Mouse (Mus musculus): ENCODE data around the gene Alox12b. TPM values are rescaled to one million over a fixed set of nuclear protein-coding genes. Genes with fewer than 3 reads are reported as not detected.

The Alox12b gene
- polyA plus RNA-seq, 1 experiment from 2014 or later = not detected

GRCm38 (mm10) chr11:69133566-69133922, 23.2 kb upstream of the Alox12b start:
- WGBS (ENCODE audit: missing documents) = 76% methylated on average over 5 of the region's 5 CpGs
- H3K4me3 ChIP-seq (ENCODE audit: inconsistent target) = no peak overlapping the region

GRCm38 (mm10) chr11:69133923-69134621, 22.7 kb upstream of the Alox12b start:
- 17% methylated on average over 34 of the region's 34 CpGs for WGBS (ENCODE audit: missing documents)

More at GRCm38 (mm10) chr11:69133566-69133922, 23.2 kb upstream of the Alox12b start:
- Histone ChIP-seq H3K79me2 (ENCODE audit: inconsistent target) (no peaks in the 10 kb centered on the region), H3K27ac (no peak overlapping the region), H3K36me3 (ENCODE audit: inconsistent target) (no peaks in the 10 kb centered on the region)

GRCm38 (mm10) chr11:69134622-69134968, 22.2 kb upstream of the Alox12b start:
- Histone ChIP-seq H3K79me2 (ENCODE audit: inconsistent target) (no peaks in the 10 kb centered on the region), H3K4me3 (ENCODE audit: inconsistent target) (no peak overlapping the region), H3K36me3 (ENCODE audit: inconsistent target) (no peaks in the 10 kb centered on the region), H3K27ac (no peak overlapping the region)
- 70% methylated on average over 8 of the region's 8 CpGs for WGBS (ENCODE audit: missing documents)

More at GRCm38 (mm10) chr11:69133923-69134621, 22.7 kb upstream of the Alox12b start:
- Histone ChIP-seq H3K36me3 (ENCODE audit: inconsistent target) (no peaks in the 10 kb centered on the region), H3K27ac (no peak overlapping the region), H3K4me3 (ENCODE audit: inconsistent target) (no peak overlapping the region), H3K79me2 (ENCODE audit: inconsistent target) (no peaks in the 10 kb centered on the region)

DNA sequence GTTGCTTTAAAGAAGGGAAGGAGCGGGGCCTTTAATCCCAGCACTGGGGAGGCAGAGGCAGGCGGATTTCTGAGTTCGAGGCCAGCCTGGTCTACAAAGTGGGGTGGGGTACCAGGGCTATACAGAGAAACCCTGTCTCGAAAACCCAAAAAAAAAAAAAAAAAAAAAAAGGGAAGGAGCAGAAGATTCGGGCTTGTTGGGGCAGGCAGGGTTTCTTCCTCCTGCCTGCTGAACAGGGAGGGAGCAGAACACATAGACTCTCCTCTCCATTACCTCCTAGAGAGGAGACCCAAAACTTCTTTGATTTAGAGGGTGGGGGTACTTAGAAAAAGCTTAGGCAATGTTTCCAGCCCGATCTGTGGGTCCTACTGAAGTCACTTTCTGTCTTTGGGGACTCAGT, 21.4 kb upstream of the Alox12b start:
- H3K27ac ChIP-seq = no peak overlapping the region
- no peaks in the 10 kb centered on the region for H3K36me3 ChIP-seq (ENCODE audit: inconsistent target)
- no peak overlapping the region for H3K4me3 ChIP-seq (ENCODE audit: inconsistent target)
- no peaks in the 10 kb centered on the region for H3K79me2 ChIP-seq (ENCODE audit: inconsistent target)
- 68% methylated on average over 6 of the region's 6 CpGs for WGBS (ENCODE audit: missing documents)

GRCm38 (mm10) chr11:69147546-69147945, 9.2 kb upstream of the Alox12b start:
- Histone ChIP-seq H3K36me3 (ENCODE audit: inconsistent target) (no peaks in the 10 kb centered on the region), H3K79me2 (ENCODE audit: inconsistent target) (no peaks in the 10 kb centered on the region), H3K27ac (no peak overlapping the region), H3K4me3 (ENCODE audit: inconsistent target) (no peak overlapping the region)
- WGBS (ENCODE audit: missing documents) = 87% methylated on average over 7 of the region's 7 CpGs

- H3K4me3 ChIP-seq (ENCODE audit: inconsistent target) = no peak overlapping the region
- H3K27ac ChIP-seq = no peak overlapping the region
- no peaks in the 10 kb centered on the region for H3K36me3 ChIP-seq (ENCODE audit: inconsistent target)
- no peaks in the 10 kb centered on the region for H3K79me2 ChIP-seq (ENCODE audit: inconsistent target)
- WGBS (ENCODE audit: missing documents) = 85% methylated on average over 5 of the region's 5 CpGs
Observed at GRCm38 (mm10) chr11:69148451-69148960, 8.3 kb upstream of the Alox12b start.

- WGBS (ENCODE audit: missing documents) = 80% methylated on average over 6 of the region's 6 CpGs
- Histone ChIP-seq H3K36me3 (ENCODE audit: inconsistent target) (no peaks in the 10 kb centered on the region), H3K4me3 (ENCODE audit: inconsistent target) (no peak overlapping the region), H3K27ac (no peak overlapping the region), H3K79me2 (ENCODE audit: inconsistent target) (no peaks in the 10 kb centered on the region)
Observed at GRCm38 (mm10) chr11:69149728-69150127, 7.1 kb upstream of the Alox12b start.

GRCm38 (mm10) chr11:69150444-69150843, 6.3 kb upstream of the Alox12b start:
- WGBS (ENCODE audit: missing documents) = 10% methylated on average over 7 of the region's 7 CpGs
- no peak overlapping the region for H3K4me3 ChIP-seq (ENCODE audit: inconsistent target)

DNA sequence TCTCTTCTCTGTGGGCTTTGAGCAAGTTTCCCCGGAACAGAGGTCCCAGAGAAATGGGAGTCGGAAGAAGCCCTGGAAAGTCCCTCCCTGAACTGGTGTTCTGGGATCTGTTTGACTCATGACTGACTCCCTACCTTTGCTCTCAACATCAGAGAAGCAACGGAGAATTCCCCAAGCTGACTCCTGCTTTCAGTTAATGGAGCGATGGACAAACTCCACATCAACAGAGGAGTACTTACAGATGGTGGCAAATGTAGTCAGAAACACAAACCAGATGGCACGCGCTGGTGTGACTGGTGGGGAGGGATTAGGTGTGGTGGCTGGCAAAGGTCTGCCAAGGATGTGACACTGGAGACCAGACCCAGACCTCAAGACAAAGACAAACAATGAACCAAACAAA, 5.8 kb upstream of the Alox12b start:
- Histone ChIP-seq H3K4me3 (ENCODE audit: inconsistent target) (no peak overlapping the region), H3K36me3 (ENCODE audit: inconsistent target) (no peaks in the 10 kb centered on the region), H3K79me2 (ENCODE audit: inconsistent target) (no peaks in the 10 kb centered on the region), H3K27ac (no peak overlapping the region)
- WGBS (ENCODE audit: missing documents) = 80% methylated on average over 6 of the region's 6 CpGs

More at GRCm38 (mm10) chr11:69150444-69150843, 6.3 kb upstream of the Alox12b start:
- H3K36me3 ChIP-seq (ENCODE audit: inconsistent target) = no peaks in the 10 kb centered on the region
- H3K79me2 ChIP-seq (ENCODE audit: inconsistent target) = no peaks in the 10 kb centered on the region
- H3K27ac ChIP-seq = no peak overlapping the region

DNA sequence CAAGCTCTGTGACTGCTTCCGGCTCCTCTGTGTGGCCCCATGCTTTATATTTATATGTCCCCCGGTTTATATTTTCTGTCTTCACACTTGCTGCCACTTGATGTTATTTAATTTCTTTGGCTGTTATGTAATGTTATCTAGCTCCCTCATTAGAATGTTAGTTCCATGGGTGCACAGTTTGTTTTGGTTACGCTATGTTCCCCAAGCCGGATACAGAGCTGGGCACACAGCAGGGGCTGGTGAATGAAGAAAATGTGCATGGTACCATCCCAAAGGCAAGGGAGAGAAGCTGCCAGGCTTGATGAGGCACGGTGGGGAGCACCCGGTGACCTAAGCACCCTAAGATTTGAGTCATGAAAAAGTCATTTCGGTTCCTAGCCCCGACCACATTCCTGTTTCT, 3.0 kb upstream of the Alox12b start:
- Histone ChIP-seq H3K79me2 (ENCODE audit: inconsistent target) (no peaks in the 10 kb centered on the region), H3K4me3 (ENCODE audit: inconsistent target) (no peak overlapping the region), H3K36me3 (ENCODE audit: inconsistent target) (no peaks in the 10 kb centered on the region), H3K27ac (no peak overlapping the region)
- WGBS (ENCODE audit: missing documents) = 81% methylated on average over 8 of the region's 8 CpGs

- WGBS (ENCODE audit: missing documents) = 29% methylated on average over 1 of the region's 1 CpGs
- no peak overlapping the region for H3K4me3 ChIP-seq (ENCODE audit: inconsistent target)
- no peaks in the 10 kb centered on the region for H3K36me3 ChIP-seq (ENCODE audit: inconsistent target)
- H3K27ac ChIP-seq = no peak overlapping the region
- H3K79me2 ChIP-seq (ENCODE audit: inconsistent target) = no peaks in the 10 kb centered on the region
Observed at GRCm38 (mm10) chr11:69155351-69155750, 1.4 kb upstream of the Alox12b start.

DNA sequence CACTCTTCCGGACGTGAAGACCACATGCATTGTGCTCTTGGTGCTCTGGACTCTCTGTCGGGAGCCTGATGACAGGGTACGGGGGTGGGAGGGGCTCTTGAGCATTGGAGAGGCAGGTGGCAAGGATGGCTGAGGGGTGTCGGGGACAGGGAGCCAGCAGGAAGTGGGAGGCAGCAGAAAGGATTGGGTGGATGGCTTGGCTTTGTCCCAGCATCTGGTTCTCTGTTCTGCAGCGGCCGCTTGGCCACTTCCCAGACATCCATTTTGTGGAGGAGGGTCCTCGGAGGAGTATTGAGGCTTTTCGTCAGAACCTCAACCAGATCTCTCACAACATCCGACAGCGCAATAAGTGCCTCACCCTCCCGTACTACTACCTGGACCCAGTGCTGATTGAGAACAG, 12.5 kb downstream of the Alox12b start:
- 89% methylated on average over 12 of the region's 12 CpGs for WGBS (ENCODE audit: missing documents)
- no peaks in the 10 kb centered on the region for H3K79me2 ChIP-seq (ENCODE audit: inconsistent target)
- no peaks in the 10 kb centered on the region for H3K36me3 ChIP-seq (ENCODE audit: inconsistent target)
- no peak overlapping the region for H3K27ac ChIP-seq
- no peak overlapping the region for H3K4me3 ChIP-seq (ENCODE audit: inconsistent target)

DNA sequence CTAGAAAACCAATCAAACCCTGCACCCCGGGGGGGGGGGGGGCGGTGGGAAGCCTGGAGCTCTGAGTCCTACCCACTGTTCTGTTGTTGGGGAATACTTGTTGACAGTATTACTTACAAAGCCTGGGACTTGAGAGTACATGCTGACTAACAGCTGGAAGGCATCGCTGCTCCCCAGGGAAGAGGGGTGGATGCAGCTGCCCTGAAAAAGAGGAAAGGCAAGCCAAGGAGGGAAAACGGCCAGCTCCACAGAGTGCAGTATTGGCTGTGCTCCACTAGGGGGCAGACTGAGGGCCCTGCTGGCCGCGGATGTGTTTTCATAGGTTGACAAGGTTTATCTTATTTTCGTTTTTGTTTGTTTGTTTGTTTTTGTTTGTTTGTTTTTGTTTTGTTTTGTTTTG, 14.8 kb downstream of the Alox12b start:
- 35% methylated on average over 7 of the region's 7 CpGs for WGBS (ENCODE audit: missing documents)
- Histone ChIP-seq H3K27ac (no peak overlapping the region), H3K36me3 (ENCODE audit: inconsistent target) (no peaks in the 10 kb centered on the region), H3K79me2 (ENCODE audit: inconsistent target) (no peaks in the 10 kb centered on the region), H3K4me3 (ENCODE audit: inconsistent target) (no peak overlapping the region)

DNA sequence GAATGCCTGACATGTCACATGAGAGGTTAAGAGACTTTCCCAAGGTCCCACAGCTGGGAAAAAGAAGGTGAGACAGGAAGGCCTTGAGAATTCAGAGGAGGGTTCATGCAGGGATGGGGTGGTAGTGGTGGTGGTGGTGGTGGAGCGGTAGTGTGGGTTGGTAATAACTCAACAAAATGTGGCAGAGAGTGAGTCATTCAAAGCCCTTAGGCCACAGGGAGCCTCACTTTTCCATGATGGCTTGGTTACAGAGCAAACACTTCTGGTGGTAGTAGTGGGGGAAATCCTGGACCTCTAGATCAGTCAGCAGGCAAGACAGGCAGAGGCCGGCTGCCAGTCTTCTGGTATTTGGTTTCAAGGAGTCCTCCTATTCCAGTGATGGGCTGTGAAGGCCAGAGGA, 15.8 kb downstream of the Alox12b start:
- 96% methylated on average over 2 of the region's 2 CpGs for WGBS (ENCODE audit: missing documents)
- no peak overlapping the region for H3K4me3 ChIP-seq (ENCODE audit: inconsistent target)

GRCm38 (mm10) chr11:69174722-69175121, 17.9 kb downstream of the Alox12b start:
- Histone ChIP-seq H3K36me3 (ENCODE audit: inconsistent target) (no peaks in the 10 kb centered on the region), H3K27ac (no peak overlapping the region), H3K4me3 (ENCODE audit: inconsistent target) (no peak overlapping the region), H3K79me2 (ENCODE audit: inconsistent target) (no peaks in the 10 kb centered on the region)
- 91% methylated on average over 7 of the region's 7 CpGs for WGBS (ENCODE audit: missing documents)

More for the DNA sequence above, 15.8 kb downstream of the Alox12b start:
- Histone ChIP-seq H3K36me3 (ENCODE audit: inconsistent target) (no peaks in the 10 kb centered on the region), H3K79me2 (ENCODE audit: inconsistent target) (no peaks in the 10 kb centered on the region), H3K27ac (no peak overlapping the region)

GRCm38 (mm10) chr11:69178525-69178924, 21.7 kb downstream of the Alox12b start:
- Histone ChIP-seq H3K27ac (no peak overlapping the region), H3K4me3 (ENCODE audit: inconsistent target) (no peak overlapping the region), H3K79me2 (ENCODE audit: inconsistent target) (no peaks in the 10 kb centered on the region), H3K36me3 (ENCODE audit: inconsistent target) (no peaks in the 10 kb centered on the region)
- 68% methylated on average over 3 of the region's 3 CpGs for WGBS (ENCODE audit: missing documents)
